Mouse (Mus musculus): Measurements from ENCODE around the gene Rad17. TPM values are rescaled to one million over a fixed set of nuclear protein-coding genes. Genes with fewer than 3 reads are reported as not detected.
A peak's percentile ranks its signal among the peaks of the same experiment; 100 is the strongest.

Gene Rad17
- 10 to 100 TPM; 21.0 to 22.7 TPM for total RNA-seq (2021)
- long read RNA-seq, experiment 1, transcript Rad17-202 (17 exons, 2,392 nt): major isoform, 17 of 23 reads
- long read RNA-seq, experiment 1, partial matches to known transcripts: 2 of 23 reads
- long read RNA-seq, experiment 1, other reads (novel, unspliced or antisense): 3 of 23 reads
- long read RNA-seq, experiment 2, partial matches to known transcripts: 0 of 4 reads
- long read RNA-seq, experiment 2, other reads (novel, unspliced or antisense): 0 of 4 reads

GRCm38 (mm10) chr13:100650550-100651438 lies at the start of gene Rad17, which contains the start of gene Ak6:
TSS of gene Rad17 (minus strand) at chr13:100651051.
TSS of gene Ak6 (plus strand) at chr13:100650979.
- DNase-seq: peak; percentile 97

GRCm38 (mm10) chr13:100698866-100699265 lies 48.0 kb upstream of the Rad17 start:
- no peak for DNase-seq

- DNase-seq: no peak
Measured at GRCm38 (mm10) chr13:100697541-100697940, 46.7 kb upstream of the Rad17 start.

GRCm38 (mm10) chr13:100687513-100687912 lies 36.7 kb upstream of the Rad17 start:
- no peak for DNase-seq

GRCm38 (mm10) chr13:100684355-100684754 lies 33.5 kb upstream of the Rad17 start:
- DNase-seq: no peak

DNA sequence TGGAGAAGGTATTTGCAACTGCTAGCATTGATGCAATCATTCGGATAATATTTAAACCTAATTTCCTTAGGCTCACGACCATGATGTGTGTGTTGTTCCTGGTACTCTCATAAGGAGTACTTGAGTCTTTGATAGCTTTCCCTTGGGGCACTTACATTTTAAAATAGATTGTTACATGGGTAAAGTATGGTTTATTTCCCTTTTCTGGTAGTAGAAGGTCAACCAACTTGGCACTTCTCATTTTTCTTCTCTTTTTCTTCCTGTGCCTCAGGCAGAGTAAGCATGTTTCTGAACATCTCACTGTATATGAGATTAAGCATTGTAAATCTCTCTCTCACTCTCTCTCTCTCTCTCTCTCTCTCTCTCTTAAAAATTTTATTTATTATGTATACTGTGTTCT lies 32.0 kb upstream of the Rad17 start:
- no peak for DNase-seq

DNA sequence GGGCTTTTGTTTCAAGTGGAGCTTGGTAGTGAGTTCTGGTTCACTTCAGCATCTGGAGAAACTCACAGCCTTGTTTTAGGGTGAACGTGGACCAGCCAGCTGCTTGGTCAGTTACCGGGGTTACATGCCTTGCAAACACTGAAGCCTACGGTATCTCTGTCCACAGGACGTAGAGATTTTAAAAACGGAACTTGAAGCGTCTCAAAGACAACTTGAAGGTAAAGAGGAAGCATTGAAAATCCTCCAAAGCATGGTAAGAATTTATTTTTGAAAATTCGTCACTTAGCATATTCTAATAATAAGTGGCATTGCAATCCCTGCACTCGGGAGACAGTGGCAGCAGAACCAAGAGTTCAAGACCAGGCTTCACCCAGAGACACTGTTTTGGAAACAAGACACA lies 30.8 kb upstream of the Rad17 start:
- DNase-seq: no peak

DNA sequence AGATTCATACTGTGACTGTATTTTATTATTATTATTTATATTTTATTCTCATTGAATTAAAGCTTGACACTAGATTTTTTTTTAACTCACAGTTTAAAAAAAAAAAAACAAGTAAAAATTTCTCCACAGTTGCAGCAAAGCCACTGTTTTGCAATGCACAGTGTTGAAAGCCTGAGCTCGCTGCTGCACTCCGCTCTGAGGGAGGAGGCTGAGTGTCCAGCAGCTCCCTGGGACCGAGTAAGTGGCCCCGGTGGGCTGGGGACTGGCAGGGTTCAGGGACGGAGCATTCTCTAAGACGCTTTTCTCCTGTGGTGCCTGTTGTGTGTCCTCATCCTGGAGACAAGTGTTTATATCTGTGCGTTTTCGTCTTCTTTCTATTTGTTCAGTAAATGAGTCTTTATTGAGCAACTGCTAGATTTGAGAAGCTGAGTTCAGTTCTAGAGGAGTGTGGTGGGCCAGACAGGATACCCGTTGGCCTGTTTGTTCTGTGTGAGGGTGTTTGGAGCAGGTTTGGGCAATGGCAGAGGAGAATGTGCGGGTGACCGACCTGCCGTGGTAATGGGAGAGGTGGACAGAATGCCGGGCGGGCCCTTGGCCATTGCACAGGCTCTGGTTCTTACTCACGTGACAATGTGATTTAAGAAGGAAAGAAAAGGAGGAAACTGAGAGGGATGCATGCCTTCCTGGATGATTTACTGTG lies 25.2 kb upstream of the Rad17 start:
- DNase-seq: peak; percentile 6 to 9

GRCm38 (mm10) chr13:100670181-100670741 lies 19.4 kb upstream of the Rad17 start:
- DNase-seq: no peak

DNA sequence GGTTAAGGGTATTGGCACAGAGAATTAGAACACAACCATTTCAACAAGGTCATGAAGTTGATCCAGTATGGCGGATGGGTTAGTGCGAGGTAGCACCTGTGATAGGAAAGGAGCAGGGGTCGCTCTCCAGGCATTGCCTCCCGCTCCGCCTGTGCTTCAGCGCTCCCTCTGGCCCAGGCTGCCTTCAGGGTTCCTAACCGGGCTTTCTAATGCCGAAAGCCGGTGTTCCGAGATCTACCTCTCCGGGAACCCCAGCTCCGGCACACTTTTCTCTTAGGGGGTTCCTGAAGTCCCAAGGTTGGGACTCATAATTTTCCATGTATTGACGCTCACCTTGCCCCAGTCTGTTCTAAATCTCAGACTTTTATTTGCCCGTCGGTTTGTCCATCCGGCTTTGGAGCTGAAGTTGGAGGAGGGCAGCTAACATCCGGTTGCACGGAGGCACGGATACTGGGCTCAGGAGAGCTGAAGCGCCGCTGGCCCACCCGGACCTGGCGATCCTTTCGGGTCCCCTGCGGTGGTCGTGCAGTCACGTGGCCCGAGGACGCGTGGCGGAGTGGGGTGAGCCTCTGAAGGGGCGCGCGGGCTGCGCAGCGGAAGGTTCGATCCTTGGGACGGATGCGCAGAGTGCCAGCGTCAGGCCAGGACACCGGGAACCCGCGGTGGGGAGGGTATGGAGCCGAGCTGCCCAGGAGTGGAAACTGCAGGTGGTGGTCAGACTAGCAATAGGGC lies 18.6 kb upstream of the Rad17 start, which contains the start of gene Ccdc125:
TSS of gene Ccdc125 (plus strand) at position 427 of the 732 bp plus-strand sequence.
- peak; percentile 26 to 46 for DNase-seq

GRCm38 (mm10) chr13:100659864-100660456 lies 9.1 kb upstream of the Rad17 start:
- DNase-seq: peak; percentile 55 to 64

- no peak for DNase-seq
Measured at GRCm38 (mm10) chr13:100658091-100658490, 7.2 kb upstream of the Rad17 start.

DNA sequence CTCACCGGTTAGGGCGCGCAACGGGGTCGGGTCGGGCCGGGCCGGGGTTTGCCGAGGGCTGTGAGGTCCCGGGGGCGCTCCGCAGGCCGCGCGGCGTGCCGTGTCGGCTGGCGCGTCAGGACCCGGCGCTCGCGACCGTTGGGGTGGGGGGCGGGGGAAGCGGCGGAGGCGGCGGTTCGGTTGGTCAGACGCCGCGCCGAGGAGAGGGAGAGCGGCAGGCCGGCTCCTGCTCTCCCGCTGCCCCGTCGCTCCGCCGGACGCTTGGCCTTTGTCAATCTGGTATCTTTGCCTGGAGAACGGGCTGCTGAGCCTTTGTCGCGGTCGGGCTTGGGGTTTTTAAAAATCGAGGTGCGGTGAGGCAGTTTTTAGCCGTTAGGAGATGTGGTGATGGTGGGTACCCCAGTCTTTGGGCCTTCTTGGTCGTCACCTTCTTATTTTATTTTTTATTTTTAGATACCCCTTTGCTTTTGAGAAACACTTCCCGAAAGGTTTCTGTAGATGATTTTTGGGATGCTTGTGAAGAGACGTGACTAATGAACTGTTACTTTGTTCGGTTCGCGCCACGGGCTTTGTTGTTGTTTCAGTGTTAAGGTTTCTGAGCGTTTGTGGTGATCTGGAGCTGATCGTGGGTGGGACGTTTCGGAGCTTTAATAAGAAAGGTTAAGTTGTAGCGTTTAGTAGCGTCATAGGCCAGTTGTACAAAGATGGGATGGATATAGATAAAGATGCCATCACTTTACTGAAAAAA lies 762 bp upstream of the Rad17 start, which contains the start of gene Taf9:
TSS of gene Taf9 (plus strand) at position 141 of the 748 bp plus-strand sequence.
- no peak for DNase-seq

DNA sequence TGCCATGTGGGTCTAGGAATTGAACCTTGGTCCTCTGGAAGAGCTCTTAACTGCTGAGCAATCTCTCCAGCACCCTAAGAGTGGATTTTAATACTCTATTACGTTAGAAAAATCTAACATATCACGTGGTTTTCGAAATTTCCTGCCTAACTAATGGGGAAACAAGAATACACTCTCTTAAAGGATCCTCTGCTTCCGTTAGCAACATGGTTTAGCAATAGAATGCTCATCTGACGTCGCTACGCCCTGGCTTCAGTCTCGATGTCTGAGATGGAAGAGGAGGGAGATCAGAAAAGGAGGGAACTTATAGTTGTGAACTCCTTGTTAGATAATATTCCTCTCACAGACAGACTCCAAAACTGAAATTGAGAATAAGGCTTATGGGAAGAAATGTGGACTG lies 2.6 kb downstream of the Rad17 start:
- no peak for DNase-seq

- DNase-seq: no peak
Measured at GRCm38 (mm10) chr13:100642471-100643209, 8.2 kb downstream of the Rad17 start.

- DNase-seq: no peak
Measured at GRCm38 (mm10) chr13:100634106-100634691, 16.7 kb downstream of the Rad17 start.

- DNase-seq: no peak
Measured at GRCm38 (mm10) chr13:100622241-100622640, 28.6 kb downstream of the Rad17 start.

DNA sequence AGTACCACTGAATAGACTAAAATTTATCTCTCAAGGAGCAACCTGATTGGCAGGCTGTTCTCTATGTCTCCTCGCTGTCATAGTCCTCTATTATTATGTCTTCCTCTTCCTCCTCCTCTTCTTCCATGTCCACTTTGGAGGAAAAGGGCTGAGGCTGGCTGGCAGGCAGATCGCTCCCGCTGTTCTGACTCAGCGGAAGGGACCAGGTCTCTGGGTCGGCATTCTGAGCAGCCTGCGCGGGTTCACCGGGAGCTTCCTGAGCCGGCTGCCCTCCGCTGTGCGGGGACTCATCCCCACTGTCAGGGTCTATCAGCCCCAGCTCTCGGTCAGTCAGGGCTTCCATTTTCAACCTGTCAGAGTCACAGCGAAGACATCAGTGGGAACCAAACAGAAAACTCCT lies 33.3 kb downstream of the Rad17 start:
- no peak for DNase-seq

All from adrenal gland, postnatal 36 days (tissue).